Mouse (Mus musculus): Measurements from ENCODE around the gene Lrr1. TPM values are rescaled to one million over a fixed set of nuclear protein-coding genes. Genes with fewer than 3 reads are reported as not detected.
"Not testable (repeated sequence)": the region's sequence is repeated elsewhere in the genome, so short reads cannot be mapped to it uniquely, and the experiment has no call there.

The Lrr1 gene
- total RNA-seq, 2 experiments from 2014 or later = 12.3 to 29.8 TPM

DNA sequence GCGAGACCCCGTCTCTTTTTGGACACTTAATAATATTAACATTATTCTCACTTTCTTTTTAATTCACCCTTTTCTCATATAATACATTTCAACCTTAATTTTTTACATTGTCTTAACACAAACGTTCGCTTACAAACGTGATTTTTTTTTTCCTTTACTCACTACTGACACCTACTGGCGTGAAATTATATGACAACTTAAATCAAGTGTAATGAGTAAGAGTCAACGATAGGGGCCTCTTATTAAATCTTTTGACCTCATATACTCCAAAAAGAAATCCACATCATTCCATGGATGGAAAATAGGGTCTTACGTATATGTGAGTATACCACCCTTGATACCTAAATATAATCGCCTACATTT is 9.1 kb upstream of the Lrr1 start:
- peak; percentile 57 for ATAC-seq (replicated peaks; ENCODE audit: poor library complexity, severe bottlenecking)

DNA sequence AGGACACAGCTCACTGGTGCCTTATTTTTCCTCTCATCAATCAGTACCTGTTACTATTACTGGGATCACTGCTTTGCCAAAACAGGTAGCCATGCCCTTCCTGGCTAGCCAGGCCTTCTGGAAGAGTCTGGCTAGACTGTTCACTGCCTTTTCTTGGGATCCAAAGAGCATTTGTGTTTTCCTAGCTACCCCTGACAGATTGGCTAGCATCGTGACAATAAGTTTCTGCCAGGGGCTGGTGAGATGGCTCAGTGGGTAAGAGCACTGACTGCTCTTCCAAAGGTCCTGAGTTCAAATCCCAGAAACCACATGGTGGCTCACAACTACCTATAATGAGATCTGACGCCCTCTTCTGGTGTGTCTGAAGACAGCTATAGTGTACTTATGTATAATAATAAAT is 7.9 kb upstream of the Lrr1 start:
- ATAC-seq (replicated peaks; ENCODE audit: poor library complexity, severe bottlenecking) = not testable (repeated sequence)

DNA sequence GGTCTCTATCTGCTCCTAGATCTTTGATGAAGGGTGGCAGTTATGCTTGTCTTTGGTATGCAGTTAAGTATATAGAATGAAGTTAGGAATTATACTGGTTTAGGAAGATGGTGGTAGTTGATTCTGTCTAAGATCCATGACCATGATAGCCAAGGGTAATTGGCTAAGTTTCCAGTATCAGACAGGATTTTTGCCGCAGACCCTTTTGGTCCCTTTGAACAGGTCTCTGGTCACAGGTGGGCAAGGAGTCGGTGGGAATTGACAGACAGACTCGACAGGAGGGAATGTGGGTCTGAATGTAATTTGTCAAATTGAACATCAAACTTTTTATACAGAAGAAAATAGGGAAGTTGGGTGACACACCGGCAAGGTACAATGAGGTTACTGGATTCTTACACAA is 5.0 kb upstream of the Lrr1 start:
- not testable (repeated sequence) for ATAC-seq (replicated peaks; ENCODE audit: poor library complexity, severe bottlenecking)

DNA sequence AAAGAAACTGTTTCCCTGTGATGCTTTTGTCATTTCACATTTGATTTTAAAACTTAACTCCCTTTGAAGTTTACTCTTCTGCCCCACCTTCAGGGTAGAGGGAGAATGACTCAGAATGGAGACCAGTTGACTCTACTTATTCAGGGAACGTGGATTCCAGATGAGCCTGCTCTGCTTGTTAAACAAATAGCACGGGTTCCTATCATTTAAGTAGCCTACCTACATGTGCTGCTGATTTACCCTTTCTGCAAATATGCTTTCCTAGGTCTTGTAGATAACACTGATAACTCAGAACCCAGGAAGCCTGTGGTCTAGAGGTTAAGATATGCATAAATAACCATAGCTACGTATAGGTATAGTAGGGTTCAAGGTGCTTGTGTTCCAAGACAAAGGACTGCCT is 3.7 kb upstream of the Lrr1 start:
- ATAC-seq (replicated peaks; ENCODE audit: poor library complexity, severe bottlenecking) = no peak

DNA sequence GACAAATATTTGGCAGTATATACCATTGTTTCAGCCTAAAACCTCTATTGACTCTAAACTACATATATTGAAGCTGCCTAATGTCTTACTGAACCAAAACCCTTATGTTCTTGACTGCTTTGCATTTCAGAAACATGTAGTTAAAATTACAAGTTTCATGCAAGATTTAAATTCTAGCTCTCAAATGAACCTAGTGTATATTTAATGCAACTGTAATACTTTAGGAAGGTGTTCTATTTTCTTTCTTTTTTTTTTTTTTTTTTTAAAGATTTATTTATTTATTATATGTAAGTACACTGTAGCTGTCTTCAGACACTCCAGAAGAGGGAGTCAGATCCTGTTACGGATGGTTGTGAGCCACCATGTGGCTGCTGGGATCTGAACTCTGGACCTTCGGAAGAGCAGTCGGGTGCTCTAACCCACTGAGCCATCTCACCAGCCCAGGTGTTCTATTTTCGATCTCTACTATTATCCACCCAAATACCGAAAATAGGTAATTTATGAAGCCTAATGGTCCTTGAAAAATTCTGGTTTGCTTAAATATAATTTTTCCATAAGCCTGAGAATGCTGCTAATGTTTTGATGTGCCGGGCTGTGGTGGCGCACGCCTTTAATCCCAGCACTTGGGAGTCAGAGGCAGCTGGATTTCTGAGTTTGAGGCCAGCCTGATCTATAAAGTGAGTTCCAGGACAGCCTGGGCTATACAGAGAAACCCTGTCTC is 1.6 kb upstream of the Lrr1 start:
- ATAC-seq (replicated peaks; ENCODE audit: poor library complexity, severe bottlenecking) = not testable (repeated sequence)

DNA sequence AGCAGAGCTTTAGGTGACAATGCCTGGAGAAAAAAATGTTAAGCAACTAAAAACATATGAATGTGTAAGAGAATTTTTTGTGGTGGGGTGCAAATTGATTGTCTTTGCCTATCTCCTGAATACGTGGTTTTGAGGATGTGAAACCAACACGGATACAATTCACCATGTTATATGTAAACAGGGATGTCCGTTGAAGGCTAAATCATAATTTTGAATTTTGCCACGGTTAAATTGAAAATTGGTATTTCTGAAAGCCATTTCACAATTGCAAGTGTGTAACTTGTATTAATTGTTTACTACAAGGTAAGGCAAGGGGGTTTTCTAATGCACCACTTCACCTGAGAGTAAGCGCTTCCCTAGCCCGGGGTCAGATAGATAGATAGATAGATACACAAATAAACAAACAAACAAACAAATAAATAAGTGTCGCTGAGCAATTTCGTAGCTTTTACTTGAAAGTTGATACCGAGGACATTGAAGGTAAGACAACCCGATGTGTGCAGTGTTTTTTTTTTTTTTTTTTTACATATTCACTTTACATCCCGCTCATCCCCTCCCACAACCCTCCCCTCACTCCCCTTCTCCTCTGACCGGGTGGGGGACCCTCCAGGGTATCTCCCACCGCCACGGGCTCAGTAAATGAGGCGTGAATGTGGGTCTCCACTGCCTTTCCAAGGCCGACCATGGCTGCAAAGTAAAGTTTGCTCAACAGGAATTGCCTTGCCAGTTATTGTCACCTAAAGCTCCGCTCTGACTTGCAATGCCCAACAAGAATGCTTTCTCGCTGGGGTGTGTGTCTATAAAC is 756 bp upstream of the Lrr1 start:
- ATAC-seq (replicated peaks; ENCODE audit: poor library complexity, severe bottlenecking) = peak; percentile 49

DNA sequence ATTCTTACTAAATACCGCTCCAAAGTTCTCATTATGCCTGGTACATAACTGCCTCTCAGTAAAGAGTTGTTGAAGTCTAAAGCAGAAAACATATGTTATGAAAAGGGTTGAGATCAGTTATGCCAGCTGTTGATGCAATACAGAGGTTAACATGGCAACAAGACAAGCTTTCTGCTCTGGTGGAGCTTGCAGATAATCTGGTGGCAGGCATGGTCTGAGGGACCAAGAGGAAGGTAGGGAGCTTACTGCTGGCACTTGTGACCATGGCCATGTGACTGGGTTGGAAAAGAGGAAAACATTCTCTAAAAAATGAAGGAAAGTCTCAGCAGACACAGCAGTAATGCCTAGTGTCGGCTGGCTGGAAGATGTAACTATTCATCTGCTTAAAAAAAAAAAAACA is 2.7 kb downstream of the Lrr1 start:
- no peak for ATAC-seq (replicated peaks; ENCODE audit: poor library complexity, severe bottlenecking)

DNA sequence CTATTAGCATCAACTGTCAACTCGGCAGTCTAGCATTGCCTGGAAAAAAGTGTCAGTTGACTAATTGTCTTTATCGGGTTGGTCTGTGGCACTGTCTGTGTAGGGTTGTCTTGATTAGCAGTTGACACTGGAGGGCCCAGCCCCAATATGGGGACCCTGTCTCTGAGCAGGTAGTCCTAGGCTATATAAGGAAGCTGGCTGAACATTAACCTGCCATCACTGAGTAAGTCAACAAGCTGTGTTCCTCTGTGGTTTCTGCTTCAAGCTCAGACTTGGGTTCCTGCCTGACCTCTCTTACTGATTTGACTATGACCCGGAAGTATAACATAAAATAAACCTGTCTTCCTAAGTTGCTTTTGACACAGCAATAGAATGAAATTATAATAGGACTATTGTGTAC is 7.4 kb downstream of the Lrr1 start:
- no peak for ATAC-seq (replicated peaks; ENCODE audit: poor library complexity, severe bottlenecking)

DNA sequence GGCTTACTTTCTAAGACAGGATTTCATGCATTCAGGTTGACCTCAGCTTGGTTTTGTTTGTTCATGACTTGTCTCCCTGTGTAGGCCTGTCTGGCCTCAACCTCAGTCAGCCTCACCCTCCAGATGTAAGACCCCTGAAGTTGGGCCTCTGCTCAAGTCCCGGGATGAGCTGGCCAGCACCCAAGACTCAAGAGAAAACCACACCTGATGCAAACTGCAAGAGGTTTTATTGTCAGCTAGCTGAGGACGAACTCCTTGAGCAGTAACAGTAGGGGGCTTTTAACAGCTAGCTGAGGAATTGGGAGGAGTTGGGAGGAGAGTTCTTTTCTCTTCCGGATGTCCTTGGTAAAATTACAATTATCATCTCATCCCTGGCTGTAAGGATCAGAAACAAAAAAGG is 8.9 kb downstream of the Lrr1 start:
- ATAC-seq (replicated peaks; ENCODE audit: poor library complexity, severe bottlenecking) = no peak

DNA sequence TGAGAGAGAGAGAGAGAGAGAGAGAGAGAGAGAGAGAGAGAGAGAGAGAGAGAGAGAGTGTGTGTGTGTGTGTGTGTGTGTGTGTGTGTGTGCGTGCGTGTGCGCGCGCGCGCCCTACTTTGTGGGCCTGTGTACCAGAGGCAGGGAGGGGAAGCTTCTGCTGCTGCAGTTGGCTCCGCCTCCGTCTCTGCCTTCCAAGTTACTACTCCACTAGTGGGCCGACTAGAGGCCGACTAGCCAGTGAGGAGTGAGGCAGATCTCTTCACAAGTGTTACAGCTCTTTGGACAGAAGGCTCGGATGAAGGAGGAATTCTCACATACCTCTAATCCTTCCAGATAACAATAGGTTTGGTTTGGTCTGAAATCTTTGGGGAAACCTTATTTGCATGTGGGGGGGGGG is 10.8 kb downstream of the Lrr1 start:
- ATAC-seq (replicated peaks; ENCODE audit: poor library complexity, severe bottlenecking) = no peak

DNA sequence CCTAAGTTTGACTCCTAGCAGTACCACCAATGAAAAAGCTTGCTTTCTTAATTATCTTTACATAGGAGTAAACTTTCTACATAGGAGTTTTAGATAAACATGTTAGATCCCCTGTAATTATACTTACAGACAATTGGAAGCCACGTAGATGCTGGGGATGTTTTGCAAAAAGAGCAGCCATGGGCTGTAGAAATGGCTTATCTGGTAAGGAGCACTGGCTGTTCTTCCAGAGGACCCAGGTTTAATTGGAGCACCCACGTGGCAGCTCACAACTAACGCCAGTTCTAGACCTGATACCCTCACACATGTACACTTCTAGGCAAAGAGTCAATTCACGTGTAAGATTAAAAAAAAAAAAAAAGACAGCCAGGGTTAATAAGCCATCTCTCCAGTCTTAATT is 13.2 kb downstream of the Lrr1 start:
- no peak for ATAC-seq (replicated peaks; ENCODE audit: poor library complexity, severe bottlenecking)

DNA sequence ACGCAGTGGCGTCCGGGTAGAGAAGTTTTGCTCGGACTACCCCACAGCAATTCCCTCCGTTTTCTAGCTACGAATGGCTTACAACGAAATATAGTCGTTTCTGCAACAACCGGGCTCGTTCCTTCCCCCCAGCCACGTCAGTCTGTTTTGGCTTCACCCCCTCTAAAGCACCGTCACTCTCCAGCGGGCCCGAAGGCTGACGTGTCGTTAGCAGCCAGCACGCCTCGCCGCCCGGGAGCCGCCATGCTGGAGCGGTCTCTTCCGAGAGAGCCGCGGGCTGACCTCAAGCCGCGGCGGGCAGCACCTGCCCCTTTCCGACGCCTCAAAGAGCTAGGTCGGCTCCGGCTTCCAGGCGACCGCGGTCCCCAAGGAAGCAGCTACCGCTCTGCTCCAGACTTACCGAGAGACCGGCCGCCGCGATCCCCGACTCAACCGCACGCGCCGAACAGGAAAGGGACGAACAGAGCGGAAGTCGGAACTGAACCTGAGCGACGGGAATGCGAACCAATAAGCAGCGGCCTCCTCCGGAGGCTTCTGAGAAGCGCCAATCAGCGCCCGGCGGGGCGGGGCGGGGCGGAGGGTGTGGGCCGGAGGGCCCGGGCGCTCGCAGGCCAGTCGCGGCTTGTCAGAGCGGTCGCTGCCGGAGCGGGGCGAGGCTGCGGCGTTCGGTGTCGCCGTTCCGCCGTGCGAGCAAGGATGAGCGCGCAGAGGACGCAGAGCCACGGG is 15.1 kb downstream of the Lrr1 start, which contains the start of the genes Rpl36al and Mgat2:
TSS of gene Rpl36al (minus strand) at position 501 of the 726 bp plus-strand sequence.
TSS of gene Mgat2 (plus strand) at position 575 of the 726 bp plus-strand sequence.
- ATAC-seq (replicated peaks; ENCODE audit: poor library complexity, severe bottlenecking) = peak; percentile 82

DNA sequence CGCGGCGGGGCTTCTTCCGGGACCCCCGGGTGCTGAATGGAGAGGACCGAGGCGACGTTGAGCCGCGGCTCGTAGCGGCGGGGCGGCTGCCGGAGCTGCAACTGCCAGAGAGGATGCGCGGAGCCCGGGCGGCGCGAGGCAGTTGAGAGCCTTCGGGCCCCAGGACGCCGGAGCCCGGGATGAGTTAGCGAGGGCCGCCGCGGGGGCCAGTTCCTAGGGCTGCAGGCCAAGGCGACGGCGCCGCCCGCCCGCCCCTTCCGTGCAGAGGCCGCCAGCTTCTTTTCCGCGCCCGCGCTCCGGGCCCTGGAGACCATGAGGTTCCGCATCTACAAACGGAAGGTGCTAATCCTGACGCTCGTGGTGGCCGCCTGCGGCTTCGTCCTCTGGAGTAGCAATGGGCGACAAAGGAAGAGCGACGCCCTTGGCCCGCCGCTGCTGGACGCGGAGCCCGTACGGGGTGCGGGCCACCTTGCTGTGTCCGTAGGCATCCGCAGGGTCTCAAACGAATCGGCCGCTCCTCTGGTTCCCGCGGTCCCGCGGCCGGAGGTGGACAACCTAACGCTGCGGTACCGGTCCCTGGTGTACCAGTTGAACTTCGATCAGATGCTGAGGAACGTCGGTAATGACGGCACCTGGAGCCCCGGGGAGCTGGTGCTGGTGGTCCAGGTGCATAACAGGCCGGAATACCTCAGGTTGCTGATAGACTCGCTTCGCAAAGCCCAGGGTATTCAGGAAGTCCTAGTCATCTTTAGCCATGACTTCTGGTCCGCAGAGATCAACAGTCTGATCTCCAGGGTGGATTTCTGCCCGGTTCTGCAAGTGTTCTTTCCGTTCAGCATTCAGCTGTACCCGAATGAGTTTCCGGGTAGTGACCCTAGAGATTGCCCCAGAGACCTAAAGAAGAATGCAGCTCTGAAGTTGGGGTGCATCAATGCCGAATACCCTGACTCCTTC is 16.0 kb downstream of the Lrr1 start:
- ATAC-seq (replicated peaks; ENCODE audit: poor library complexity, severe bottlenecking) = peak; percentile 43

DNA sequence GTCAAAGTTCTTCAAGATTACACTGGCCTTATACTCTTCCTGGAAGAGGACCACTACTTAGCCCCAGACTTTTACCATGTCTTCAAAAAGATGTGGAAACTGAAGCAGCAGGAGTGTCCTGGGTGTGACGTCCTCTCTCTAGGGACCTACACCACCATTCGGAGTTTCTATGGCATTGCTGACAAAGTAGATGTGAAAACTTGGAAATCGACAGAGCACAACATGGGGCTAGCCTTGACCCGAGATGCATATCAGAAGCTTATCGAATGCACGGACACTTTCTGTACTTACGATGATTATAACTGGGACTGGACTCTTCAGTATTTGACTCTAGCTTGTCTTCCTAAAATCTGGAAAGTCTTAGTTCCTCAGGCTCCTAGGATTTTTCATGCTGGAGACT is 16.8 kb downstream of the Lrr1 start:
- ATAC-seq (replicated peaks; ENCODE audit: poor library complexity, severe bottlenecking) = no peak

DNA sequence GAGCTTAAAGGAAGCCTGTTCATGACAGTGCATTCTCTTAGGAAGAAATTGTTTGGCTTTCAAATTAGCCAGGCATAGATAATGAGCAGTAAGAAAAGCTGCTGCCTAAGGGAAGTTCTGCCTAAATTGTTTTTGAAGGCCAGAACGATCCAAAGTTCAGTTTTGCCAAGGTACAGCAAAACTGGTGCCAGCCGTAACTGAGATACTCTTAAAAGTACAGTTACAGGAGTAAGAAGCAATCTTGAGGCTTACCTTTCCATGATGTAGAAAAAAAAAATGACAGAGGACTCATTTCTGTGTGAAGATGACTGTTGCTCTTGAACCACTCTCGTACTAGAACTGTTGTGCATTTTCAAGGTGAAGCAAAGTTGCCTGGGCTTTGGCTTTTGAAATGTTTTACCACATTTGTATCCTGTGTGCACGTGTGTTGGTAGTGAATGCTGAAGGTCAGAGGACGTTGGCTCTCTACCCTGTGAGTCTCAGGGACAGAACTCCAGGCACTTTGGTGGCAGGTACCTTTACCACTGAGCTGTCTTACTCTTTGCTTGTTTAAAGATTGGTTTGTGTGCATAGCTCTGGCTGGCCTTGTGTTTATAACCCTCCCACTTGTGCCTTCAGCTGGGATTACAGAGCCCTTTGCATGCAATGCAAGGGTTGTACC is 18.3 kb downstream of the Lrr1 start:
- ATAC-seq (replicated peaks; ENCODE audit: poor library complexity, severe bottlenecking) = no peak

DNA sequence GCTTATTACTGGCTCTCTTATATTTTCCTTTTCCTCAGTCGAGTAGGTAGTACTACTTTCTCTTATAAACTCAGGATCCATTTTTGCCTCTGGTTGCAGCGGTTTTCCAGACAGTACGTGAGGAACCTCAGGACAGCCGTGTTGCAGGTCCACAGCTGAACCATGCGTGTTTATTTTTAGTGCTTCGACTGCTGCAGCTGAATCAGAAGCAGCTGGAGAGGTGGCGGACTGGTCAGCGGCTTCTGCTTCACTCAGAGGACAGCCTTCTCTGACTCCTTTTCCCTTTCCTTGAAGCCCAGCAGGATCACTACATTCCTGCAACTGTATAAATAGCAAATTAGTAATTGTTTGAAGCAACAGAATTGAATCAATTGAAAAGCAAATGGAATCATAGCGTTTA is 21.5 kb downstream of the Lrr1 start:
- no peak for ATAC-seq (replicated peaks; ENCODE audit: poor library complexity, severe bottlenecking)

DNA sequence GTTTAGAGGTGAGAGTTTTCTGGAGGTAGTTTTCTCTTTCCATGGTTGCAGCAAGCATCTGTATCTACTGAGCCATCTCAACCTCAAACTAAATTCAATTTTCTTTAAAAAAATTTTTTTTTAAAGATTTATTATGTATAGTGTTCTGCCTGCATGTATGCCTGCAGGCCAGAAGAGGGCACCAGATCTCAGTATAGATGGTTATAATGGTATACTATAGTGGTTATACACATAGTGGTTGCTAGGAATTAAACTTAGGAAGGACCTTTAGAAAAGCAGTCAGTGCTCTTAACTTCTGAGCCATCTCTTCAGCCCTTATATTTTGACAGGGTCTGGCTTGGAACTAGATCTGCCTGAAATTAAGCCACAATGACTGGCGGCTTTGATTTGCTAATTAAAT is 21.9 kb downstream of the Lrr1 start:
- ATAC-seq (replicated peaks; ENCODE audit: poor library complexity, severe bottlenecking) = peak; percentile 64

DNA sequence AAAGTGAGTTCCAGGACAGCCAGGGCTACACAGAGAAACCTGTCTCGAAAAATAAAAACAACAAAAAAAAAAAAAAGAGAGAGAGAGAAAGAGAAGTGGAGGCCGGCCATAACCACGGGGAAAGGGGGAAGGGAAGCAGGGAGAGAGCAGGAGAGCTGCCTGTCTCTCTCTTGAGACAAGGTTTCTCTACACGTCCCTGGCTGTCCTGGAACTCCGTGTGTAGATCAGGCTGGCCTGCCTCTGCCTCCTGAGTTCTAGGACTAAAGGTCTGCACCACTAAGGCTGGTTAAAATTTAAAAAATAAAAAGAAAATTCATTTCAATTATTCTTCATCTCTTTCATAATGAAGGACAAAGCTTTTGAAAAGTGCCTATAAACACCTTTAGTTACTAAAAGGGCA is 22.8 kb downstream of the Lrr1 start:
- ATAC-seq (replicated peaks; ENCODE audit: poor library complexity, severe bottlenecking) = no peak

DNA sequence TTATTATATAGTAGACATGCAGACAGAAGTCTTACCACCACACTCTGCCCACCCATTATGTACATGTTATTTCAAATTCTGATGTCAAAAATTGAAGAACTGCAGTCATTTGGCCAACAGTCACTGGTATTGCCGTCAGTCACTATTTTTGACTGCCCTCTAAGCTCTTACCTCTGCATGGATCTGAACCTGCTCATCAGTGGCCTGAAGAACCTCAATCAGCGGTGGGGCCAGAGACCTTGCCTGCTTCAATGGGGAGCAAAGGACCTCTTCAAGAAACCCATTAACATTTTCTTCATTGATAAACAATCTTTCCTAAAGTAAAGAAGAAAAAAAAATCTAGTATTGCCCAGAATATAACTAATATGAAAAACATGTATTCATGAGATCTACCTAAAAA is 24.0 kb downstream of the Lrr1 start:
- ATAC-seq (replicated peaks; ENCODE audit: poor library complexity, severe bottlenecking) = no peak

Data from granulocyte monocyte progenitor cell, adult 5-6 weeks (primary cell).